Mouse (Mus musculus): Measurements from ENCODE around the gene Nrg3. TPM values are rescaled to one million over a fixed set of nuclear protein-coding genes. Genes with fewer than 3 reads are reported as not detected.

Nrg3 gene
- polyA plus RNA-seq, 1 experiment from 2014 or later, result 0.70 TPM

DNA sequence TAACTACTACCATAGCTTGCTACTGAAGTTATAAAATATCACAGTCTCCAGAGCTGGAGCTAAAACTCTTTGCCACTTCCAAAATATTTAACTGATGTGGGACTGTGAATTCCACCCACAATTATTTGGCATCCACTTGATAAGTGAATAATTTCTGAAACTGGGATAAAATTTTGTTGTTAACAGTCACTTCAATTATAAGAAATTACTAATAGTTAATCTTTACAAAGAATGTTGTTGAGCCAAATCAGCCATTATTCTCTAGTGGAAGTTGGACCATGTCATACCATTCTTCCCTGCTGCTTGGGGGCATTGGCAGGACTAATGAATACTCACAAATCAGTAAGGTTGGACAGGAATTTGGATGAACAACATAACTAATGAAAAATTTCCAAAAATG is 158.8 kb downstream of the Nrg3 start:
- Histone ChIP-seq H3K4me1 (ENCODE audit: control insufficient read depth, insufficient read depth, low read length) (no peaks in the 10 kb centered on the region), H3K9me3 (replicated peaks; ENCODE audit: control insufficient read depth, low read length) (no peaks in the 10 kb centered on the region), H3K4me2 (ENCODE audit: low read depth, low read length) (no peak overlapping the region), H3K4me3 (ENCODE audit: low read depth, low read length) (no peak overlapping the region), H3K36me3 (replicated peaks; ENCODE audit: control insufficient read depth, insufficient read depth, low read depth, low read length) (no peaks in the 10 kb centered on the region), H3K27ac (replicated peaks; ENCODE audit: low read depth, low read length) (no peak overlapping the region), H3K9ac (replicated peaks; ENCODE audit: low read length) (no peak overlapping the region), H3K27me3 (ENCODE audit: control insufficient read depth, insufficient read depth, low read length) (no peaks in the 10 kb centered on the region)
- ATAC-seq (replicated peaks; ENCODE audit: insufficient number of reproducible peaks, low FRiP score, low TSS enrichment, low read depth), result no peak
- no peak for DNase-seq (ENCODE audit: low spot score)

- H3K27ac ChIP-seq (replicated peaks; ENCODE audit: low read depth, low read length), result no peak overlapping the region
- no peaks in the 10 kb centered on the region for H3K36me3 ChIP-seq (replicated peaks; ENCODE audit: control insufficient read depth, insufficient read depth, low read depth, low read length)
- no peak overlapping the region for H3K9ac ChIP-seq (replicated peaks; ENCODE audit: low read length)
- no peak overlapping the region for H3K4me2 ChIP-seq (ENCODE audit: low read depth, low read length)
- no peak overlapping the region for H3K4me3 ChIP-seq (ENCODE audit: low read depth, low read length)
- H3K9me3 ChIP-seq (replicated peaks; ENCODE audit: control insufficient read depth, low read length), result no peaks in the 10 kb centered on the region
- ATAC-seq (replicated peaks; ENCODE audit: insufficient number of reproducible peaks, low FRiP score, low TSS enrichment, low read depth), result no peak
- WGBS, result 92% methylated on average over 1 of the region's 1 CpGs
- no peaks in the 10 kb centered on the region for H3K4me1 ChIP-seq (ENCODE audit: control insufficient read depth, insufficient read depth, low read length)
- H3K27me3 ChIP-seq (ENCODE audit: control insufficient read depth, insufficient read depth, low read length), result no peaks in the 10 kb centered on the region
- no peak for DNase-seq (ENCODE audit: low spot score)
Measured at GRCm38 (mm10) chr14:39265121-39265520, 207.8 kb downstream of the Nrg3 start.

GRCm38 (mm10) chr14:39264422-39264821 is 208.5 kb downstream of the Nrg3 start:
- H3K9me3 ChIP-seq (replicated peaks; ENCODE audit: control insufficient read depth, low read length), result no peaks in the 10 kb centered on the region
- ATAC-seq (replicated peaks; ENCODE audit: insufficient number of reproducible peaks, low FRiP score, low TSS enrichment, low read depth) (no peak), DNase-seq (ENCODE audit: low spot score) (no peak)
- H3K4me3 ChIP-seq (ENCODE audit: low read depth, low read length), result no peak overlapping the region
- H3K36me3 ChIP-seq (replicated peaks; ENCODE audit: control insufficient read depth, insufficient read depth, low read depth, low read length), result no peaks in the 10 kb centered on the region
- H3K27ac ChIP-seq (replicated peaks; ENCODE audit: low read depth, low read length), result no peak overlapping the region
- no peaks in the 10 kb centered on the region for H3K4me1 ChIP-seq (ENCODE audit: control insufficient read depth, insufficient read depth, low read length)
- no peak overlapping the region for H3K4me2 ChIP-seq (ENCODE audit: low read depth, low read length)
- H3K27me3 ChIP-seq (ENCODE audit: control insufficient read depth, insufficient read depth, low read length), result no peaks in the 10 kb centered on the region
- WGBS, result 86% methylated on average over 4 of the region's 4 CpGs
- no peak overlapping the region for H3K9ac ChIP-seq (replicated peaks; ENCODE audit: low read length)

DNA sequence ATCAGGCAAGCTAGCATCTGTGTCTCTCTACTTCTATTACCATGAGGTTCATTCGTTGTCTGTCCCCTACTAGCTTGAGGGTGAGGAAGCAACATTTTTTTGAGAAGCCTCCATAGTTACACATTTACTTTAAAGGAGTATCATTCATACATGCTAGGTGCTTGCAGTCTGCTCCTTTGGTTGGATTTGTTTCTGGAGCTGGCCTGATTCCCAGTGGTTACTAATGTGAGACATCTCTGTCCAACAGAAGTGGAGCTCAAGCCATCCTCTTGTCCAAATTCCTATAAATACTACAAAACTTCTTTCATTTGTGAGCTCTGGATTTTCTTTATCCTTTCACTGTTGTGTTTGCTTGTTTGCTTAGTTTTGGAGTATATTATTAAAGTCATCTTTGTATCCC is 211.9 kb downstream of the Nrg3 start:
- Histone ChIP-seq H3K4me3 (ENCODE audit: low read depth, low read length) (no peak overlapping the region), H3K9me3 (replicated peaks; ENCODE audit: control insufficient read depth, low read length) (no peaks in the 10 kb centered on the region), H3K9ac (replicated peaks; ENCODE audit: low read length) (no peak overlapping the region), H3K27me3 (ENCODE audit: control insufficient read depth, insufficient read depth, low read length) (no peaks in the 10 kb centered on the region), H3K36me3 (replicated peaks; ENCODE audit: control insufficient read depth, insufficient read depth, low read depth, low read length) (no peaks in the 10 kb centered on the region), H3K4me2 (ENCODE audit: low read depth, low read length) (no peak overlapping the region), H3K4me1 (ENCODE audit: control insufficient read depth, insufficient read depth, low read length) (no peaks in the 10 kb centered on the region), H3K27ac (replicated peaks; ENCODE audit: low read depth, low read length) (no peak overlapping the region)
- whole genome bisulfite sequencing, result 85% methylated on average over 1 of the region's 1 CpGs
- ATAC-seq (replicated peaks; ENCODE audit: insufficient number of reproducible peaks, low FRiP score, low TSS enrichment, low read depth) (no peak), DNase-seq (ENCODE audit: low spot score) (no peak)

- WGBS, result 74% methylated on average over 1 of the region's 1 CpGs
- Histone ChIP-seq H3K27ac (replicated peaks; ENCODE audit: low read depth, low read length) (no peak overlapping the region), H3K4me3 (ENCODE audit: low read depth, low read length) (no peak overlapping the region), H3K9ac (replicated peaks; ENCODE audit: low read length) (no peak overlapping the region), H3K27me3 (ENCODE audit: control insufficient read depth, insufficient read depth, low read length) (no peaks in the 10 kb centered on the region), H3K4me2 (ENCODE audit: low read depth, low read length) (no peak overlapping the region), H3K4me1 (ENCODE audit: control insufficient read depth, insufficient read depth, low read length) (no peaks in the 10 kb centered on the region), H3K36me3 (replicated peaks; ENCODE audit: control insufficient read depth, insufficient read depth, low read depth, low read length) (no peaks in the 10 kb centered on the region), H3K9me3 (replicated peaks; ENCODE audit: control insufficient read depth, low read length) (no peaks in the 10 kb centered on the region)
- DNase-seq (ENCODE audit: low spot score), result no peak
- no peak for ATAC-seq (replicated peaks; ENCODE audit: insufficient number of reproducible peaks, low FRiP score, low TSS enrichment, low read depth)
Measured at GRCm38 (mm10) chr14:39255391-39255790, 217.5 kb downstream of the Nrg3 start.

DNA sequence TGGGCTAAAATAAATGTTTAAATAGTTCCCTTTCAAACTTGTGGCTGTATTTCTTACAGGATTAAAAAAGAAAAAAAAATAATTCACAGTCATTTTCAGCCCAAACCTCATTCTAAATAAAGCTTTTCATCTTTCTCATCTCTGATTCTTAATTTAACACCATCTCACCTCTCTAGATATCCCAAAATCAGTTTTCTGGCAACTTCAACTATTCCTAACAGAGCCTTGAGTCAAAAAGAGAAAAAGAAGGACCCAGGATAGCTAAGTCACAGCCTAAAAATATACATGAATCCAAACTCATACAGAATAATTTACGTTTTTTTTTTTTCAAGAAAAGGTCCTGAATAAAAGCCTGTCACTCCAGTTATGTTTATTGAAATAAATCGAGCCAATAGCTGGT is 232.6 kb downstream of the Nrg3 start:
- Histone ChIP-seq H3K4me1 (ENCODE audit: control insufficient read depth, insufficient read depth, low read length) (no peaks in the 10 kb centered on the region), H3K4me3 (ENCODE audit: low read depth, low read length) (no peak overlapping the region), H3K9ac (replicated peaks; ENCODE audit: low read length) (no peak overlapping the region), H3K36me3 (replicated peaks; ENCODE audit: control insufficient read depth, insufficient read depth, low read depth, low read length) (no peaks in the 10 kb centered on the region), H3K27ac (replicated peaks; ENCODE audit: low read depth, low read length) (no peak overlapping the region), H3K9me3 (replicated peaks; ENCODE audit: control insufficient read depth, low read length) (no peaks in the 10 kb centered on the region), H3K27me3 (ENCODE audit: control insufficient read depth, insufficient read depth, low read length) (no peaks in the 10 kb centered on the region), H3K4me2 (ENCODE audit: low read depth, low read length) (no peak overlapping the region)
- ATAC-seq (replicated peaks; ENCODE audit: insufficient number of reproducible peaks, low FRiP score, low TSS enrichment, low read depth) (no peak), DNase-seq (ENCODE audit: low spot score) (no peak)
- 77% methylated on average over 2 of the region's 2 CpGs for WGBS

GRCm38 (mm10) chr14:39211472-39211871 is 261.4 kb downstream of the Nrg3 start:
- no peak overlapping the region for H3K27ac ChIP-seq (replicated peaks; ENCODE audit: low read depth, low read length)
- ATAC-seq (replicated peaks; ENCODE audit: insufficient number of reproducible peaks, low FRiP score, low TSS enrichment, low read depth), result no peak
- no peaks in the 10 kb centered on the region for H3K27me3 ChIP-seq (ENCODE audit: control insufficient read depth, insufficient read depth, low read length)
- no peak overlapping the region for H3K9ac ChIP-seq (replicated peaks; ENCODE audit: low read length)
- H3K4me2 ChIP-seq (ENCODE audit: low read depth, low read length), result no peak overlapping the region
- H3K4me3 ChIP-seq (ENCODE audit: low read depth, low read length), result no peak overlapping the region
- no peaks in the 10 kb centered on the region for H3K4me1 ChIP-seq (ENCODE audit: control insufficient read depth, insufficient read depth, low read length)
- H3K36me3 ChIP-seq (replicated peaks; ENCODE audit: control insufficient read depth, insufficient read depth, low read depth, low read length), result no peaks in the 10 kb centered on the region
- no peaks in the 10 kb centered on the region for H3K9me3 ChIP-seq (replicated peaks; ENCODE audit: control insufficient read depth, low read length)
- DNase-seq (ENCODE audit: low spot score), result no peak
- 88% methylated on average over 1 of the region's 1 CpGs for WGBS

DNA sequence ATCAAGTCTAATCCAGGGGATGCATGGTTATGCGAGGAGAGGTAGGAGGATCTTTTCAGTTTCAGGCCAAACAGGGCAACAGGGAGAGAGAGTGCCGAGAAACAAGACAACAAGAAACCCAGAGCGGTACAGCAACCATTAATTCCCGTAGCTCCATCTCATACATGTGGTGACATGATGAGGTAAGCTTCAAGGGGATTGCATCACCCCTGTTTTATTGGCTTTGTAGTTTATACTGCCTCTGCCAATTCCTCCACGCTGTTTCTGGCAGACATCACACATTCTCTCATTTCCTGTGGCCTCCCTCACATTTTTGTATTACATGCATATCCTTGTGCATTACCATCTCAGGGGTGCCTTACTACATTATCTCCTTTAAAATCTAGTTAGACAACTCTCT is 280.9 kb downstream of the Nrg3 start:
- Histone ChIP-seq H3K36me3 (replicated peaks; ENCODE audit: control insufficient read depth, insufficient read depth, low read depth, low read length) (no peaks in the 10 kb centered on the region), H3K4me3 (ENCODE audit: low read depth, low read length) (no peak overlapping the region), H3K27me3 (ENCODE audit: control insufficient read depth, insufficient read depth, low read length) (no peaks in the 10 kb centered on the region), H3K9ac (replicated peaks; ENCODE audit: low read length) (no peak overlapping the region), H3K4me1 (ENCODE audit: control insufficient read depth, insufficient read depth, low read length) (no peaks in the 10 kb centered on the region), H3K4me2 (ENCODE audit: low read depth, low read length) (no peak overlapping the region), H3K27ac (replicated peaks; ENCODE audit: low read depth, low read length) (no peak overlapping the region), H3K9me3 (replicated peaks; ENCODE audit: control insufficient read depth, low read length) (no peaks in the 10 kb centered on the region)
- 71% methylated on average over 5 of the region's 5 CpGs for WGBS
- DNase-seq (ENCODE audit: low spot score), result no peak
- no peak for ATAC-seq (replicated peaks; ENCODE audit: insufficient number of reproducible peaks, low FRiP score, low TSS enrichment, low read depth)
